Mouse (Mus musculus): ENCODE data around the gene Atf7ip2. TPM values are rescaled to one million over a fixed set of nuclear protein-coding genes. Genes with fewer than 3 reads are reported as not detected.
"Not testable (repeated sequence)": the region's sequence is repeated elsewhere in the genome, so short reads cannot be mapped to it uniquely, and the experiment has no call there.

The Atf7ip2 gene
- polyA plus RNA-seq (2015; fragmentation: Nextera tagmentation; extraction: Ambion mirVana): 1.3 and 1.6 TPM in 2 replicates

- H3K27ac ChIP-seq (ENCODE audit: low read length): 0 out of 2 replicates have a peak within 1 kb of the TSS, but pooled peaks have one; percentile 27
- H3K9ac ChIP-seq (ENCODE audit: low read length): peak within 1 kb of the TSS; percentile 72
- H3K36me3 ChIP-seq (ENCODE audit: control insufficient read depth, insufficient read depth, low read length): no peaks in the 10 kb centered on the region
- ATAC-seq (ENCODE audit: low read depth): peak; percentile 100
- peaks cover 6% of the 10 kb centered on the region for H3K4me1 ChIP-seq (replicated peaks; ENCODE audit: control insufficient read depth, insufficient read depth, low read length)
- peak within 1 kb of the TSS; percentile 99 for H3K4me2 ChIP-seq (ENCODE audit: low read depth, low read length)
- peak within 1 kb of the TSS; percentile 68 for H3K4me3 ChIP-seq (ENCODE audit: low read length)
- under 1% methylated on average over 63 of the region's 63 CpGs for WGBS
- no peaks in the 10 kb centered on the region; the same call in 1 of the 2 replicates for H3K27me3 ChIP-seq (ENCODE audit: control insufficient read depth, insufficient read depth, low read depth, low read length)
- peaks cover 3% of the 10 kb centered on the region for H3K9me3 ChIP-seq (ENCODE audit: control insufficient read depth, low read length)
Observed at GRCm38 (mm10) chr16:10192679-10193506, at the start of gene Atf7ip2. Gene Atf7ip2, plus strand, starts transcription at chr16:10192712.

- ATAC-seq (ENCODE audit: low read depth): no peak
- no peaks in the 10 kb centered on the region for H3K9me3 ChIP-seq (ENCODE audit: control insufficient read depth, low read length)
- no peak overlapping the region for H3K27ac ChIP-seq (ENCODE audit: low read length)
- H3K9ac ChIP-seq (ENCODE audit: low read length): no peak overlapping the region
- no peak overlapping the region for H3K4me3 ChIP-seq (ENCODE audit: low read length)
- no peaks in the 10 kb centered on the region for H3K27me3 ChIP-seq (ENCODE audit: control insufficient read depth, insufficient read depth, low read depth, low read length)
- no peak overlapping the region for H3K4me2 ChIP-seq (ENCODE audit: low read depth, low read length)
- 36% methylated on average over 2 of the region's 2 CpGs for WGBS
- no peaks in the 10 kb centered on the region for H3K36me3 ChIP-seq (ENCODE audit: control insufficient read depth, insufficient read depth, low read length)
- H3K4me1 ChIP-seq (replicated peaks; ENCODE audit: control insufficient read depth, insufficient read depth, low read length): no peaks in the 10 kb centered on the region
Observed at GRCm38 (mm10) chr16:10143166-10143565, 49.3 kb upstream of the Atf7ip2 start.

- no peak overlapping the region for H3K27ac ChIP-seq (ENCODE audit: low read length)
- 86% methylated on average over 5 of the region's 5 CpGs for WGBS
- H3K27me3 ChIP-seq (ENCODE audit: control insufficient read depth, insufficient read depth, low read depth, low read length): no peaks in the 10 kb centered on the region
- ATAC-seq (ENCODE audit: low read depth): no peak
- no peak overlapping the region for H3K4me3 ChIP-seq (ENCODE audit: low read length)
- no peaks in the 10 kb centered on the region for H3K36me3 ChIP-seq (ENCODE audit: control insufficient read depth, insufficient read depth, low read length)
- no peaks in the 10 kb centered on the region for H3K9me3 ChIP-seq (ENCODE audit: control insufficient read depth, low read length)
- no peak overlapping the region for H3K4me2 ChIP-seq (ENCODE audit: low read depth, low read length)
- H3K9ac ChIP-seq (ENCODE audit: low read length): no peak overlapping the region
- H3K4me1 ChIP-seq (replicated peaks; ENCODE audit: control insufficient read depth, insufficient read depth, low read length): no peaks in the 10 kb centered on the region
Observed at GRCm38 (mm10) chr16:10147401-10147800, 45.1 kb upstream of the Atf7ip2 start.

GRCm38 (mm10) chr16:10169123-10169905 lies 23.2 kb upstream of the Atf7ip2 start:
- Histone ChIP-seq H3K4me1 (replicated peaks; ENCODE audit: control insufficient read depth, insufficient read depth, low read length) (no peaks in the 10 kb centered on the region), H3K27me3 (ENCODE audit: control insufficient read depth, insufficient read depth, low read depth, low read length) (no peaks in the 10 kb centered on the region), H3K9me3 (ENCODE audit: control insufficient read depth, low read length) (no peaks in the 10 kb centered on the region), H3K4me3 (ENCODE audit: low read length) (no peak overlapping the region), H3K27ac (ENCODE audit: low read length) (no peak overlapping the region), H3K9ac (ENCODE audit: low read length) (no peak overlapping the region), H3K4me2 (ENCODE audit: low read depth, low read length) (no peak overlapping the region), H3K36me3 (ENCODE audit: control insufficient read depth, insufficient read depth, low read length) (no peaks in the 10 kb centered on the region)
- ATAC-seq (ENCODE audit: low read depth): no peak
- 66% methylated on average over 8 of the region's 8 CpGs for WGBS

GRCm38 (mm10) chr16:10170005-10170404 lies 22.5 kb upstream of the Atf7ip2 start, which contains the start of gene Rpl39l:
Gene Rpl39l, plus strand, starts transcription at chr16:10170226.
- 83% methylated on average over 22 of the region's 22 CpGs for WGBS
- Histone ChIP-seq H3K27ac (ENCODE audit: low read length) (no peak within 1 kb of the TSS), H3K36me3 (ENCODE audit: control insufficient read depth, insufficient read depth, low read length) (no peaks in the 10 kb centered on the region), H3K9ac (ENCODE audit: low read length) (no peak within 1 kb of the TSS), H3K27me3 (ENCODE audit: control insufficient read depth, insufficient read depth, low read depth, low read length) (no peaks in the 10 kb centered on the region), H3K9me3 (ENCODE audit: control insufficient read depth, low read length) (no peaks in the 10 kb centered on the region), H3K4me1 (replicated peaks; ENCODE audit: control insufficient read depth, insufficient read depth, low read length) (no peaks in the 10 kb centered on the region), H3K4me2 (ENCODE audit: low read depth, low read length) (no peak within 1 kb of the TSS), H3K4me3 (ENCODE audit: low read length) (no peak within 1 kb of the TSS)
- ATAC-seq (ENCODE audit: low read depth): no peak

- Histone ChIP-seq H3K4me2 (ENCODE audit: low read depth, low read length) (no peak overlapping the region), H3K27me3 (ENCODE audit: control insufficient read depth, insufficient read depth, low read depth, low read length) (no peaks in the 10 kb centered on the region), H3K4me3 (ENCODE audit: low read length) (no peak overlapping the region), H3K9me3 (ENCODE audit: control insufficient read depth, low read length) (no peaks in the 10 kb centered on the region), H3K9ac (ENCODE audit: low read length) (no peak overlapping the region), H3K27ac (ENCODE audit: low read length) (no peak overlapping the region), H3K36me3 (ENCODE audit: control insufficient read depth, insufficient read depth, low read length) (no peaks in the 10 kb centered on the region), H3K4me1 (replicated peaks; ENCODE audit: control insufficient read depth, insufficient read depth, low read length) (no peaks in the 10 kb centered on the region)
- WGBS: 84% methylated on average over 4 of the region's 4 CpGs
- ATAC-seq (ENCODE audit: low read depth): no peak
Observed at GRCm38 (mm10) chr16:10171276-10171675, 21.2 kb upstream of the Atf7ip2 start.

- no peaks in the 10 kb centered on the region for H3K27me3 ChIP-seq (ENCODE audit: control insufficient read depth, insufficient read depth, low read depth, low read length)
- no peak for ATAC-seq (ENCODE audit: low read depth)
- no peak overlapping the region for H3K4me2 ChIP-seq (ENCODE audit: low read depth, low read length)
- H3K36me3 ChIP-seq (ENCODE audit: control insufficient read depth, insufficient read depth, low read length): no peaks in the 10 kb centered on the region
- H3K4me1 ChIP-seq (replicated peaks; ENCODE audit: control insufficient read depth, insufficient read depth, low read length): no peaks in the 10 kb centered on the region
- no peak overlapping the region for H3K9ac ChIP-seq (ENCODE audit: low read length)
- WGBS: 78% methylated on average over 3 of the region's 3 CpGs
- H3K27ac ChIP-seq (ENCODE audit: low read length): no peak overlapping the region
- H3K4me3 ChIP-seq (ENCODE audit: low read length): no peak overlapping the region
- peaks cover 2% of the 10 kb centered on the region; the same call in 1 of the 2 replicates for H3K9me3 ChIP-seq (ENCODE audit: control insufficient read depth, low read length)
Observed at GRCm38 (mm10) chr16:10172179-10172820, 20.2 kb upstream of the Atf7ip2 start.

- WGBS: 95% methylated on average over 10 of the region's 10 CpGs
- not testable (repeated sequence) for H3K9ac ChIP-seq (ENCODE audit: low read length); H3K4me3 ChIP-seq (ENCODE audit: low read length); H3K27ac ChIP-seq (ENCODE audit: low read length); H3K4me1 ChIP-seq (replicated peaks; ENCODE audit: control insufficient read depth, insufficient read depth, low read length); ATAC-seq (ENCODE audit: low read depth); H3K4me2 ChIP-seq (ENCODE audit: low read depth, low read length); H3K27me3 ChIP-seq (ENCODE audit: control insufficient read depth, insufficient read depth, low read depth, low read length); H3K36me3 ChIP-seq (ENCODE audit: control insufficient read depth, insufficient read depth, low read length)
- peaks cover 16% of the 10 kb centered on the region for H3K9me3 ChIP-seq (ENCODE audit: control insufficient read depth, low read length)
Observed at GRCm38 (mm10) chr16:10187461-10187860, 5.1 kb upstream of the Atf7ip2 start.

- no peaks in the 10 kb centered on the region for H3K27me3 ChIP-seq (ENCODE audit: control insufficient read depth, insufficient read depth, low read depth, low read length)
- H3K9ac ChIP-seq (ENCODE audit: low read length): no peak overlapping the region
- no peak for ATAC-seq (ENCODE audit: low read depth)
- no peaks in the 10 kb centered on the region for H3K36me3 ChIP-seq (ENCODE audit: control insufficient read depth, insufficient read depth, low read length)
- no peak overlapping the region for H3K27ac ChIP-seq (ENCODE audit: low read length)
- WGBS: 87% methylated on average over 1 of the region's 1 CpGs
- H3K4me3 ChIP-seq (ENCODE audit: low read length): no peak overlapping the region
- H3K9me3 ChIP-seq (ENCODE audit: control insufficient read depth, low read length): no peaks in the 10 kb centered on the region
- H3K4me2 ChIP-seq (ENCODE audit: low read depth, low read length): no peak overlapping the region
- H3K4me1 ChIP-seq (replicated peaks; ENCODE audit: control insufficient read depth, insufficient read depth, low read length): no peaks in the 10 kb centered on the region
Observed at GRCm38 (mm10) chr16:10208777-10209176, 16.3 kb downstream of the Atf7ip2 start.
